8 mouse cellular contexts compared by ENCODE assay signal in the genomic region with DNA sequence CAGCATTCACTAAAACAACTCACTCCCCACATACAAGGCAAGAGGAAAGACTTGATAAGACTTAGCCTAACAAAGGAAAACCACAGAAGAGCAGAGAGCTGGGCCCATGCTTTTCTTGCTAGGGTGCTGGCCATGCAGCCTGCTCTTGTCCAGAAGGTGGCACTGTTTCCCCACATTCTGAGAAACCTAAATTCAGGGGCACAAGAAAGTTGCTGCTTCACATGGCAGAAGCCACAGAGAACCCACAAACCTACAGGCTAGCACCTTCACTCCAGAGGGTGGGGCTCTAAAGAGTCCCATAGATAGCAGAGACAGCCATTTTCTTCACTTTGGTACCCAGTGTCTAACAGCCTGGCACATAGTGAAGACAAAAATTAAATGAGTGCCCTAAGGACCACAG. TPM values are rescaled to one million over a fixed set of nuclear protein-coding genes. Genes with fewer than 3 reads are reported as not detected.
DNase-seq lines count a peak whose midpoint lies in the region; ATAC-seq and TF ChIP-seq lines count a peak whose summit lies in the region.

No protein-coding gene starts in this region.

- peak; percentile 68; the same call in 1 of the 2 replicates for ATAC-seq in cerebellum, adult (ENCODE audit: insufficient number of reproducible peaks, low FRiP score, low TSS enrichment)
- no peak for ATAC-seq in Patski
- ATAC-seq in midbrain, embryonic 11.5 days (ENCODE audit: low FRiP score): peak; percentile 40; the same call in 1 of the 2 replicates

- H3K27ac ChIP-seq in midbrain, embryonic 11.5 days (ENCODE audit: low read depth, low read length): no peak overlapping the region

- TF ChIP-seq CTCF in Patski (IDR thresholded peaks at IDR 0.05): peak; percentile 94

- H3K4me2 ChIP-seq in midbrain, embryonic 11.5 days: no peak overlapping the region

- POLR2A ChIA-PET in Patski (lab: Charles Lee): interaction anchor here (1.0 kb wide), 1 partner anchor 118 kb away, joined by 3 read pairs; no protein-coding TSS in a partner anchor

- no peak overlapping the region for H3K4me3 ChIP-seq in midbrain, embryonic 11.5 days (ENCODE audit: low read depth, low read length)

- CTCF ChIA-PET in Patski (lab: Charles Lee): interaction anchor here (0.6 to 5.9 kb wide), 14 partner anchors 9 to 381 kb away, joined by 3 to 48 read pairs (median 4); no protein-coding TSS in a partner anchor

- intact Hi-C loops in heart, postnatal 10 days (cut with DNase I): loop anchor here (1.0 to 5.0 kb wide), 5 partner anchors 49 to 1093 kb away; no protein-coding TSS in a partner anchor

- H3K4me1 ChIP-seq in midbrain, embryonic 11.5 days (ENCODE audit: control insufficient read depth, insufficient read depth, low read length): no peaks in the 10 kb centered on the region

- no peak for DNase-seq in cerebellum, adult 11-12 months
- DNase-seq in Patski (ENCODE audit: low read depth, low spot score): no peak
- peak; percentile 39 to 56 for DNase-seq in cerebellum, postnatal 4 days (ENCODE audit: low spot score in 2 of 2)
- peak; percentile 58 to 76 for DNase-seq in heart, postnatal 10 days
- DNase-seq in layer of hippocampus, postnatal 25 days (ENCODE audit: extremely low spot score in 1 of 2, low spot score in 1 of 2): peak; percentile 40 to 72
- peak; percentile 95 for DNase-seq in midbrain, embryonic 11.5 days (ENCODE audit: low spot score, missing footprints)
- peak; percentile 44 for DNase-seq in skeletal muscle tissue, adult 2 months (ENCODE audit: low read depth, low spot score)

- in situ Hi-C loops in Patski (cut with MboI; ENCODE audit: low pct_unique_long_range_greater_than_20kb): loop anchor here (10.0 kb wide), 1 partner anchor 281 kb away; no protein-coding TSS in a partner anchor

- H3K9me3 ChIP-seq in midbrain, embryonic 11.5 days (ENCODE audit: control insufficient read depth, low read length): no peaks in the 10 kb centered on the region

- H3K36me3 ChIP-seq in midbrain, embryonic 11.5 days (ENCODE audit: control insufficient read depth, insufficient read depth, low read length): no peaks in the 10 kb centered on the region

- H3K9ac ChIP-seq in midbrain, embryonic 11.5 days (ENCODE audit: low read length): no peak overlapping the region

- H3K27me3 ChIP-seq in Patski: no peaks in the 10 kb centered on the region
- no peaks in the 10 kb centered on the region for H3K27me3 ChIP-seq in midbrain, embryonic 11.5 days (ENCODE audit: control insufficient read depth, insufficient read depth, low read length)

RNA-seq across cellular contexts. Expression of a gene that starts 52.3 kb away (rescaled TPM):
- 13.9 TPM for polyA plus RNA-seq in Patski (2021)
- 10 to 100 TPM; 38.7 to 39.5 TPM for total RNA-seq in heart, postnatal 10 days (2021)
- total RNA-seq in layer of hippocampus, postnatal 25 days (2021): 10 to 100 TPM; 13.5 to 13.6 TPM
- 18.8 and 20.1 TPM in 2 replicates for polyA plus RNA-seq in midbrain, embryonic 11.5 days (2014; fragmentation: Nextera tagmentation; extraction: Ambion mirVana)

RNA-seq across cellular contexts. Expression of a gene that starts 52.4 kb away (rescaled TPM):
- polyA plus RNA-seq in Patski (2021): 16.7 TPM
- 10 to 100 TPM; 29.4 to 30.9 TPM for total RNA-seq in heart, postnatal 10 days (2021)
- 10 to 100 TPM; 15.8 to 16.8 TPM for total RNA-seq in layer of hippocampus, postnatal 25 days (2021)
- polyA plus RNA-seq in midbrain, embryonic 11.5 days (2014; fragmentation: Nextera tagmentation; extraction: Ambion mirVana): 26.0 and 30.0 TPM in 2 replicates

Comparison
In these comparisons a context has a peak if more than half of its experiments do, and no peak if none do; other contexts are left out.
1. DNase-seq: peak in cerebellum, postnatal 4 days (2 of 2), heart, postnatal 10 days (2 of 2), layer of hippocampus, postnatal 25 days (2 of 2), midbrain, embryonic 11.5 days (single experiment) and skeletal muscle tissue, adult 2 months (single experiment); none in cerebellum, adult 11-12 months (single experiment) and Patski (single experiment).